Mouse (Mus musculus) hindlimb bud, embryonic 11.5 days (tissue): Measurements from ENCODE around the gene Pgc.

Experiments used
- DNase-seq: peaks from one replicate; pipeline ENCODE4 v3.0.0-alpha.2; 2012; ENCODE audit warnings: low read depth, low spot score; ENCODE audit errors: extremely low spot score

The Pgc gene

DNA sequence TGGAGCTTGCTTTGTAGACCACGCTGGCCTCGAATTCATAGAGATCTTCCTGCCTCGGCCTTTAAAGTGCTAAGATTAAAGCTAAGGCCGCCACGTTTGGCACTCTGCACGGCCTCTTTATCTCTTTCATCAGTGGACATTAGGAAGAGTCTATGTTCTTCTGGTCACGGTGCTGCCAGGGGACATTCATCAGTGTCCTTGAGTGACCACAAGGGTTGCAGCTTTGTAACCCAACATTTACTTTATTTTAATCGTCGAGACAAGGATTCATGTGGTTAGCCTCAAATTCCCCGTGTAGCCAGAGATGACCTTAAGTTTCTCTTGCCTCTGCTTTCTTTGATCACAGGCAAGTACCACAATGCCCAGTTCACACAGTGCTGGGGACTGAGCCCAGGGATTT lies 53.8 kb downstream of the Pgc start:
- no peak for DNase-seq

- DNase-seq, result no peak
These were observed 55.8 kb downstream of the Pgc start for GRCm38 (mm10) chr17:47782486-47782885.

DNA sequence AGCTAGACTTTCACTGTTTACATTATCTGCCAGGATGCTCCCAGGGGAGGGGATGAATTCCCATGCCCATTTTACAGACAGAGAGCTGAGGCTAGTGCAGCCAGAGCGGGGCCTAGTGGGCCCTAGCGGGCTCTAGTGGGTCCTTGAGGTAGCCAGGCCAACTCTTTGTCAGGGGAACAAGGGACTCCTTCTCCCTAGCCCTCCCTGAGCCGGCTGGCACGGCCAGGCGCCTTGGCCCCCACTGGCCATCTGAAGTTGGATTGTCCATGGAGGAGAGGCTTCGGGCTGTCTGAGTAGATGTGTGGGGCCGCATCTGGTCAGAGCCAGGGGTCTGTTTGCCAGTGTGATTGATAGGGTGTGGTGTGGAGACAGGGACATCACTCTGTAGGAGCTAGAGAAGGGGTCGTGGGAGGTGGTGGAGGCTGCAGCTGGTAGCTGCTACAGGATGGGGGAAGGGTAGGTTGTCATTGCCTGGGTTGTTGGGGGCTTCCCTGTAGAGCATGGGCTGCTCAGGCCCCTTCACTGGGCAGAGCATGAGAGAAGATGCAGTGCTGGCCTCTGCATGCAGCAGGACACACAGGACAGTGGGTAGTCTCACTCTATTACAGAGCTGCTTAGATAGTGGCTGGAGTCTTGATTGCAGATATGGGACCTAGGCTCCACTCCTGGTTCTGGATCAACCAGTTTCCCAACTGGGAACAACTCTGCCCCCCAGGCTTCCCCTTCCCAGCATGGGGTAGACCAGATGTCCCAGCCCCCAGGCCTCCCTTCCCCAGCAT lies 57.0 kb downstream of the Pgc start:
- no peak for DNase-seq
